Mouse (Mus musculus) thymus, adult 2 months (tissue): ENCODE data around the gene Kif16b. TPM values are rescaled to one million over a fixed set of nuclear protein-coding genes. Genes with fewer than 3 reads are reported as not detected.

Source experiments
- DNase-seq: peaks from one replicate; pipeline ENCODE4 v3.0.0; 2021
- H3K27ac ChIP-seq: fragments of 200-500 bp; 2 replicates; pipeline ENCODE4 v1.5.1; 2012; ENCODE audit warnings: low read length, control low read depth; ENCODE audit not compliant: control insufficient read depth, insufficient read depth
- H3K27me3 ChIP-seq: fragments of 200-500 bp; 2 replicates; pipeline ENCODE4 v1.6.1; 2012; ENCODE audit warnings: mild to moderate bottlenecking, low read length, moderate library complexity, mixed read lengths; ENCODE audit not compliant: control insufficient read depth, insufficient read depth
- H3K36me3 ChIP-seq: fragments of 200-500 bp; 2 replicates; pipeline ENCODE4 v1.6.1; 2012; ENCODE audit warnings: mild to moderate bottlenecking, low read length, moderate library complexity; ENCODE audit not compliant: control insufficient read depth, insufficient read depth
- H3K4me1 ChIP-seq: fragments of 200-500 bp; replicated peaks from 2 replicates; pipeline ENCODE4 v1.6.1; 2012; ENCODE audit warnings: low read length; ENCODE audit not compliant: control insufficient read depth, insufficient read depth
- H3K4me3 ChIP-seq: fragments of 200-500 bp; 2 replicates; pipeline ENCODE4 v1.5.1; 2012; ENCODE audit warnings: mild to moderate bottlenecking, low read length, control low read depth, moderate library complexity; ENCODE audit not compliant: control insufficient read depth, insufficient read depth
- CTCF ChIP-seq: fragments of 200-500 bp; IDR thresholded peaks from 2 replicates; pipeline ENCODE4 v1.5.1; 2012; ENCODE audit warnings: mild to moderate bottlenecking, control low read depth, low read length, moderate library complexity, borderline replicate concordance; ENCODE audit not compliant: control insufficient read depth, poor library complexity, insufficient read depth; ENCODE audit errors: extremely low read depth
- POLR2A ChIP-seq: fragments of 200-500 bp; IDR thresholded peaks from 2 replicates; pipeline ENCODE4 v1.6.1; 2012; ENCODE audit warnings: mild to moderate bottlenecking, low read length, control low read depth, moderate library complexity; ENCODE audit not compliant: control insufficient read depth, poor library complexity, insufficient read depth; ENCODE audit errors: extremely low read depth
- WGBS: fragments of 180-500 bp; shearing (Covaris S2); methylation state at CpG from one replicate; pipeline ENCODE4 v1.1.7; 2018; 5-methylcytosine and 5-hydroxymethylcytosine counted together
- polyA plus RNA-seq: library from polyadenylated mRNA; depleted of rRNA; stranded (reverse); fragments of >200 nt; gene quantifications from 2 replicates; pipeline ENCODE4 v1.2.3, GENCODE M21; 2012

Gene Kif16b
- polyA plus RNA-seq, 1 experiment: 9.5 TPM

- Histone ChIP-seq H3K4me3 (no peak overlapping the region), H3K4me1 (no peaks in the 10 kb centered on the region), H3K27me3 (no peaks in the 10 kb centered on the region), H3K36me3 (0 out of 2 replicates have a peak, but pooled peaks cover 3% of the 10 kb centered on the region), H3K27ac (no peak overlapping the region)
- no peak for DNase-seq
- TF ChIP-seq POLR2A: no peak
- no peak for TF ChIP-seq CTCF
- 91% methylated on average over 3 of the region's 3 CpGs for WGBS
These were observed 143.1 kb downstream of the Kif16b start for GRCm38 (mm10) chr2:142758091-142758765.

- WGBS: 92% methylated on average over 2 of the region's 2 CpGs
- TF ChIP-seq POLR2A: no peak
- TF ChIP-seq CTCF: no peak
- no peak overlapping the region for H3K27ac ChIP-seq
- no peak for DNase-seq
- H3K4me3 ChIP-seq: no peak overlapping the region
- H3K36me3 ChIP-seq: no peaks in the 10 kb centered on the region
- H3K27me3 ChIP-seq: no peaks in the 10 kb centered on the region
- H3K4me1 ChIP-seq: no peaks in the 10 kb centered on the region
These were observed 162.0 kb downstream of the Kif16b start for GRCm38 (mm10) chr2:142739338-142739737.

- WGBS: 96% methylated on average over 2 of the region's 2 CpGs
- no peaks in the 10 kb centered on the region for H3K27me3 ChIP-seq
- no peak overlapping the region for H3K4me3 ChIP-seq
- H3K4me1 ChIP-seq: no peaks in the 10 kb centered on the region
- H3K36me3 ChIP-seq: no peaks in the 10 kb centered on the region
- TF ChIP-seq POLR2A: no peak
- TF ChIP-seq CTCF: no peak
- DNase-seq: no peak
- no peak overlapping the region for H3K27ac ChIP-seq
These were observed 162.8 kb downstream of the Kif16b start for GRCm38 (mm10) chr2:142738488-142738887.

GRCm38 (mm10) chr2:142735691-142736090 lies 165.6 kb downstream of the Kif16b start:
- Histone ChIP-seq H3K4me1 (no peaks in the 10 kb centered on the region), H3K27me3 (no peaks in the 10 kb centered on the region), H3K27ac (no peak overlapping the region), H3K36me3 (no peaks in the 10 kb centered on the region), H3K4me3 (no peak overlapping the region)
- WGBS: 96% methylated on average over 3 of the region's 3 CpGs
- no peak for DNase-seq
- no peak for TF ChIP-seq CTCF
- no peak for TF ChIP-seq POLR2A

- no peaks in the 10 kb centered on the region for H3K27me3 ChIP-seq
- no peak overlapping the region for H3K27ac ChIP-seq
- TF ChIP-seq CTCF: no peak
- no peak for TF ChIP-seq POLR2A
- H3K4me1 ChIP-seq: no peaks in the 10 kb centered on the region
- H3K4me3 ChIP-seq: no peak overlapping the region
- 97% methylated on average over 2 of the region's 2 CpGs for WGBS
- DNase-seq: no peak
- H3K36me3 ChIP-seq: no peaks in the 10 kb centered on the region
These were observed 167.3 kb downstream of the Kif16b start for GRCm38 (mm10) chr2:142734046-142734445.

GRCm38 (mm10) chr2:142732370-142732769 lies 169.0 kb downstream of the Kif16b start:
- Histone ChIP-seq H3K27me3 (no peaks in the 10 kb centered on the region), H3K4me1 (no peaks in the 10 kb centered on the region), H3K4me3 (no peak overlapping the region), H3K36me3 (no peaks in the 10 kb centered on the region), H3K27ac (no peak overlapping the region)
- TF ChIP-seq POLR2A (no peak), CTCF (no peak)
- 96% methylated on average over 4 of the region's 4 CpGs for WGBS
- DNase-seq: no peak

GRCm38 (mm10) chr2:142731778-142732092 lies 169.6 kb downstream of the Kif16b start:
- Histone ChIP-seq H3K4me3 (no peak overlapping the region), H3K4me1 (no peaks in the 10 kb centered on the region), H3K36me3 (no peaks in the 10 kb centered on the region), H3K27me3 (no peaks in the 10 kb centered on the region), H3K27ac (no peak overlapping the region)
- 71% methylated on average over 1 of the region's 1 CpGs for WGBS
- DNase-seq: no peak
- TF ChIP-seq CTCF (no peak), POLR2A (no peak)
